Mouse (Mus musculus) ES-E14 (cell line): ENCODE measurements around the gene Gnb2. TPM values are rescaled to one million over a fixed set of nuclear protein-coding genes. Genes with fewer than 3 reads are reported as not detected.
A peak's percentile ranks its signal among the peaks of the same experiment; 100 is the strongest.

ENCODE experiments used
- DNase-seq: peaks from one replicate; pipeline ENCODE4 v3.0.0-alpha.2; 2013; ENCODE audit warnings: low read depth, low spot score
- H3K27ac ChIP-seq: 2 replicates; pipeline ENCODE4 v1.5.1; 2012; ENCODE audit warnings: low read depth, mild to moderate bottlenecking, low read length, moderate library complexity, mixed read lengths; ENCODE audit not compliant: poor library complexity, insufficient read depth, severe bottlenecking
- H3K36me3 ChIP-seq: 2 replicates; pipeline ENCODE4 v1.6.1; 2012; ENCODE audit warnings: mild to moderate bottlenecking, low read length, moderate library complexity, mixed read lengths; ENCODE audit not compliant: control insufficient read depth, poor library complexity, insufficient read depth, severe bottlenecking
- H3K4me1 ChIP-seq, 2 experiments: fragments of 150-350 bp in 1 of 2; sonication (generic) in 1 of 2; 2 replicates each; pipeline ENCODE4 v1.6.1; 2012; ENCODE audit warnings: low read length in 2 of 2, mild to moderate bottlenecking in 1 of 2, mixed read lengths in 1 of 2; ENCODE audit not compliant: control insufficient read depth in 2 of 2, insufficient read depth in 2 of 2, poor library complexity in 1 of 2
- H3K4me3 ChIP-seq, 2 experiments: fragments of 150-350 bp in 1 of 2; sonication (generic) in 1 of 2; 2 replicates each; pipeline ENCODE4 v1.5.1; 2012; ENCODE audit warnings: low read length in 2 of 2, low read depth in 1 of 2, mild to moderate bottlenecking in 1 of 2, mixed read lengths in 1 of 2; ENCODE audit not compliant: insufficient read depth in 1 of 2, poor library complexity in 1 of 2, severe bottlenecking in 1 of 2
- H3K9ac ChIP-seq: 2 replicates; pipeline ENCODE4 v1.6.1; 2012; ENCODE audit warnings: low read depth, mild to moderate bottlenecking, low read length, mixed read lengths; ENCODE audit not compliant: poor library complexity, insufficient read depth, severe bottlenecking
- H3K9me3 ChIP-seq: fragments of 150-350 bp; sonication (generic); 2 replicates; pipeline ENCODE4 v1.6.1; 2012; ENCODE audit warnings: low read depth, mild to moderate bottlenecking, low read length; ENCODE audit not compliant: control insufficient read depth, insufficient read depth
- CHD2 ChIP-seq: IDR thresholded peaks from 2 replicates; pipeline ENCODE4 v1.6.1; 2014; ENCODE audit warnings: mild to moderate bottlenecking, low read depth, low read length, inconsistent platforms
- HCFC1 ChIP-seq: IDR thresholded peaks from 2 replicates; pipeline ENCODE4 v1.6.1; 2012; ENCODE audit warnings: low read length, inconsistent platforms, borderline replicate concordance; ENCODE audit not compliant: insufficient read depth
- MAFK ChIP-seq: IDR thresholded peaks from 2 replicates; pipeline ENCODE4 v1.6.1; 2014; ENCODE audit warnings: mild to moderate bottlenecking, low read depth, low read length, inconsistent platforms; ENCODE audit not compliant: insufficient read depth
- ZC3H11A ChIP-seq: IDR thresholded peaks from 2 replicates; pipeline ENCODE4 v1.6.1; 2012; ENCODE audit warnings: low read depth, mild to moderate bottlenecking, inconsistent platforms, low read length, borderline replicate concordance
- ZNF384 ChIP-seq: IDR thresholded peaks from 2 replicates; pipeline ENCODE4 v1.6.1; 2012; ENCODE audit warnings: low read depth, low read length, inconsistent platforms
- in situ Hi-C, 2 experiments: fragments of 600-800 bp; cut with MboI; formaldehyde crosslinking; loops; one replicate each; pipeline ENCODE4 v1.15.1; 2025; ENCODE audit warnings: low sequenced_read_pairs in 2 of 2, inconsistent platforms in 1 of 2; ENCODE audit not compliant: unreplicated experiment in 2 of 2
- total RNA-seq: library from RNA; depleted of rRNA; stranded (reverse); fragments of 300-350 nt; gene quantifications from 2 replicates; pipeline ENCODE4 v1.2.3, GENCODE M21; 2012; rRNA removed

The Gnb2 gene
- total RNA-seq, 1 experiment, result 297 TPM

DNA sequence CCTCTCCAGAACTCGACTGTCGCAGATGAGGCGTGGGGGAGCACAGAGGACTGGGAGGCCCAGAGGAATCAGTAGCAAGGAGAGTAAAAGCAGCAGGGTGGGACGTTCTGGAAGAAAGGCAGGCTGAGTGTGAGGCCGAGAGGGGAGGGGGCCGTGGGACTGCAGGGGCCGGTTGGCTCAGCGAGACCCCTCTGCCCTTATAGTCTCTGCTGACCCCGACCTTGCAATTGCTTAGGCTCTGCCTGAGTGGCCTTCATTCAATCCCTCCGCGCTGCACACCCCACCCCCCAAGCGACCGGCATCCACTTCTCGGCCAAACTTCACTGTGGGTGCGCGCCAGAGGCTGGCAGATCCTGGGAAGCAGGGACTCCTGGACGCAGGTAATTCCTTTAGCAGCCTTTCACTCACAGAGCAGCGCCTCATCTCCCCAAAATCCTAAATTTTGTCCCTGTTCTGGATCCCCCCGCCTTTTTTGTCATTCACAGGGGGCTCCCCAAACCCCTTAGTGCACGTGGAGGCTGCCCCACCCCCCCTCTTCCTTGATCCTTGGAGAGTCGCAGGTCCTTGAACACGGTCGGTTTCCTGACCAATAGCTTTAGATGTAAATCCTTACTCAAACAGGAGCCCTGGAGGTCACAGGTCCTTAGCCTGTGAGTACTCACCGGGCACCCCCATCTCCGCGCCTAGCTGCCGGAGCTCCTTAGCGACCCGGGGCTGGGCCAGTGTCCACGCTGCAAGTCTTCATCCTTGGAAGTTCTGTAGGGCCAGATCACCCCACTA lies 48.0 kb downstream of the Gnb2 start:
- in situ Hi-C loops, result no loop called here
- Histone ChIP-seq H3K4me1 (peaks cover 0 to 3% of the 10 kb centered on the region in 2 experiments; a peak in 2 of 4 replicates), H3K9me3 (no peaks in the 10 kb centered on the region), H3K9ac (peak overlapping the region; percentile 39), H3K27ac (no peak overlapping the region), H3K4me3 (peak overlapping the region; percentile 56 to 57), H3K36me3 (no peaks in the 10 kb centered on the region)
- TF ChIP-seq HCFC1 (no peak), ZNF384 (no peak), CHD2 (no peak), MAFK (no peak)
- no peak for DNase-seq

- in situ Hi-C loops, result no loop called here
- TF ChIP-seq HCFC1, result no peak
- no peak for TF ChIP-seq MAFK
- no peak for TF ChIP-seq ZNF384
- no peak for TF ChIP-seq CHD2
- no peak for TF ChIP-seq ZC3H11A
- Histone ChIP-seq H3K4me1 (peaks cover 0 to 3% of the 10 kb centered on the region in 2 experiments; a peak in 2 of 4 replicates), H3K9ac (no peak overlapping the region), H3K4me3 (no peak overlapping the region), H3K27ac (no peak overlapping the region), H3K9me3 (no peaks in the 10 kb centered on the region), H3K36me3 (no peaks in the 10 kb centered on the region)
- DNase-seq, result no peak
Measured at GRCm38 (mm10) chr5:137481897-137482296, 51.4 kb downstream of the Gnb2 start.

- Histone ChIP-seq H3K4me1 (peaks cover 0 to 3% of the 10 kb centered on the region in 2 experiments; a peak in 2 of 4 replicates), H3K27ac (no peak overlapping the region), H3K9ac (no peak overlapping the region), H3K36me3 (no peaks in the 10 kb centered on the region), H3K4me3 (no peak overlapping the region), H3K9me3 (no peaks in the 10 kb centered on the region)
- peak; percentile 47 for TF ChIP-seq ZC3H11A
- no peak for TF ChIP-seq CHD2
- TF ChIP-seq ZNF384, result peak; percentile 98
- in situ Hi-C loops, result no loop called here
- DNase-seq, result peak; percentile 78
Measured at GRCm38 (mm10) chr5:137481138-137481537, 52.2 kb downstream of the Gnb2 start.

Other genes with a start within 250 kb of the Gnb2 start
- gene Ache, start 246.0 kb downstream of the Gnb2 start, total RNA-seq, result 0.31 TPM in 1 of 2 replicates, not detected in the other
- 3.6 and 6.3 TPM in 2 replicates for gene Ufsp1, start 238.9 kb downstream of the Gnb2 start, total RNA-seq
- gene Srrt, start 225.8 kb downstream of the Gnb2 start, total RNA-seq, result 350 and 528 TPM in 2 replicates
- 22.7 and 24.2 TPM in 2 replicates for gene Trip6, start 219.1 kb downstream of the Gnb2 start, total RNA-seq
- 20.9 and 34.9 TPM in 2 replicates for gene Slc12a9, start 199.9 kb downstream of the Gnb2 start, total RNA-seq
- 34.3 and 58.8 TPM in 2 replicates for gene Ephb4, start 183.4 kb downstream of the Gnb2 start, total RNA-seq
- gene Zan, start 56.4 kb downstream of the Gnb2 start, total RNA-seq, result 0.95 and 2.6 TPM in 2 replicates
- gene Pop7, start 31.0 kb downstream of the Gnb2 start, total RNA-seq, result 35.7 and 41.7 TPM in 2 replicates
- 24.7 and 40.3 TPM in 2 replicates for gene Gigyf1, start 15.0 kb downstream of the Gnb2 start, total RNA-seq
- gene Epo, start 268 bp downstream of the Gnb2 start, total RNA-seq, result 0.36 and 0.48 TPM in 2 replicates
- gene Actl6b, start 20.0 kb upstream of the Gnb2 start, total RNA-seq, result not detected in 2 replicates
- gene Tfr2, start 36.3 kb upstream of the Gnb2 start, total RNA-seq, result 3.7 and 7.6 TPM in 2 replicates
- 7.8 and 12.9 TPM in 2 replicates for gene Mospd3, start 67.5 kb upstream of the Gnb2 start, total RNA-seq
- 134 and 157 TPM in 2 replicates for gene Pcolce, start 80.3 kb upstream of the Gnb2 start, total RNA-seq
- 1.1 and 2.2 TPM in 2 replicates for gene Fbxo24, start 95.5 kb upstream of the Gnb2 start, total RNA-seq
- gene Lrch4, start 95.6 kb upstream of the Gnb2 start, total RNA-seq, result 12.7 and 23.0 TPM in 2 replicates
- 7.8 and 13.6 TPM in 2 replicates for gene Gm20605, start 95.7 kb upstream of the Gnb2 start, total RNA-seq
- 12.0 and 24.0 TPM in 2 replicates for gene Sap25, start 107.8 kb upstream of the Gnb2 start, total RNA-seq
- gene Irs3, start 112.2 kb upstream of the Gnb2 start, total RNA-seq, result 0.85 and 1.5 TPM in 2 replicates
- 12.3 and 12.5 TPM in 2 replicates for gene Agfg2, start 151.2 kb upstream of the Gnb2 start, total RNA-seq
- 5.9 and 7.4 TPM in 2 replicates for gene Nyap1, start 208.1 kb upstream of the Gnb2 start, total RNA-seq
- 15.9 and 21.6 TPM in 2 replicates for gene Tsc22d4, start 212.2 kb upstream of the Gnb2 start, total RNA-seq
- gene Ppp1r35, start 245.3 kb upstream of the Gnb2 start, total RNA-seq, result 27.6 and 34.5 TPM in 2 replicates